Mouse (Mus musculus) neural tube, embryonic 13.5 days (tissue): ENCODE data around the gene Olfr99. TPM values are rescaled to one million over a fixed set of nuclear protein-coding genes. Genes with fewer than 3 reads are reported as not detected.
"Not testable (repeated sequence)": the region's sequence is repeated elsewhere in the genome, so short reads cannot be mapped to it uniquely, and the experiment has no call there.

Source experiments
- ATAC-seq: fragments of 200-750 bp; cut with Nextera tagmentation; 2 replicates; pipeline ENCODE4 v1.8.0; 2017; ENCODE audit warnings: low read depth, mild to moderate bottlenecking, moderate TSS enrichment, moderate library complexity
- H3K27ac ChIP-seq: fragments of 300-500 bp; sonication (generic); replicated peaks from 2 replicates; pipeline ENCODE4 v1.5.1; 2015; ENCODE audit warnings: moderate library complexity, mild to moderate bottlenecking, inconsistent platforms
- H3K27me3 ChIP-seq: fragments of 300-500 bp; sonication (generic); 2 replicates; pipeline ENCODE4 v1.6.1; 2015; ENCODE audit warnings: mild to moderate bottlenecking, inconsistent platforms
- H3K36me3 ChIP-seq: fragments of 300-500 bp; sonication (generic); 2 replicates; pipeline ENCODE4 v1.6.1; 2015; ENCODE audit warnings: mild to moderate bottlenecking, inconsistent platforms
- H3K4me1 ChIP-seq: fragments of 300-500 bp; sonication (generic); replicated peaks from 2 replicates; pipeline ENCODE4 v1.6.1; 2015; ENCODE audit warnings: inconsistent platforms
- H3K4me2 ChIP-seq: fragments of 300-500 bp; sonication (generic); 2 replicates; pipeline ENCODE4 v1.6.1; 2015; ENCODE audit warnings: inconsistent platforms, mild to moderate bottlenecking, moderate library complexity
- H3K4me3 ChIP-seq: fragments of 300-500 bp; sonication (generic); 2 replicates; pipeline ENCODE4 v1.5.1; 2015; ENCODE audit warnings: mild to moderate bottlenecking, inconsistent platforms
- H3K9ac ChIP-seq: fragments of 300-500 bp; sonication (generic); 2 replicates; pipeline ENCODE4 v1.6.1; 2015; ENCODE audit warnings: moderate library complexity, mild to moderate bottlenecking, inconsistent platforms
- H3K9me3 ChIP-seq: fragments of 300-500 bp; sonication (generic); 2 replicates; pipeline ENCODE4 v1.6.1; 2016; ENCODE audit warnings: inconsistent platforms
- WGBS: fragments of 180-500 bp; shearing (Covaris S2); methylation state at CpG from one replicate; pipeline ENCODE4 v1.1.7; 2015; 5-methylcytosine and 5-hydroxymethylcytosine counted together
- polyA plus RNA-seq: library from polyadenylated mRNA; unstranded; fragments of >200 nt; fragmentation: Nextera tagmentation; extraction: Ambion mirVana; gene quantifications from 2 replicates; pipeline ENCODE4 v1.2.1, GENCODE M21; 2015

Gene Olfr99
- polyA plus RNA-seq, 1 experiment from 2014 or later: not detected

- Histone ChIP-seq H3K4me2 (no peak overlapping the region), H3K4me3 (no peak overlapping the region), H3K9ac (no peak overlapping the region), H3K9me3 (no peaks in the 10 kb centered on the region), H3K27ac (no peak overlapping the region), H3K4me1 (no peaks in the 10 kb centered on the region), H3K36me3 (no peaks in the 10 kb centered on the region), H3K27me3 (no peaks in the 10 kb centered on the region)
- ATAC-seq: no peak
Observed at GRCm38 (mm10) chr17:37249460-37249859, 33.8 kb downstream of the Olfr99 start.

- WGBS: 36% methylated on average over 5 of the region's 5 CpGs
- H3K9ac ChIP-seq: no peak overlapping the region
- H3K36me3 ChIP-seq: no peaks in the 10 kb centered on the region
- H3K4me1 ChIP-seq: no peaks in the 10 kb centered on the region
- no peaks in the 10 kb centered on the region for H3K9me3 ChIP-seq
- H3K27me3 ChIP-seq: no peaks in the 10 kb centered on the region
- no peak overlapping the region for H3K4me3 ChIP-seq
- no peak overlapping the region for H3K27ac ChIP-seq
- no peak for ATAC-seq
- no peak overlapping the region for H3K4me2 ChIP-seq
Observed at GRCm38 (mm10) chr17:37246715-37247114, 36.5 kb downstream of the Olfr99 start.

- no peaks in the 10 kb centered on the region for H3K27me3 ChIP-seq
- H3K36me3 ChIP-seq: no peaks in the 10 kb centered on the region
- no peak overlapping the region for H3K27ac ChIP-seq
- no peak overlapping the region for H3K4me2 ChIP-seq
- H3K4me1 ChIP-seq: no peaks in the 10 kb centered on the region
- ATAC-seq: no peak
- H3K9ac ChIP-seq: no peak overlapping the region
- 0 out of 2 replicates have a peak, but pooled peaks cover 7% of the 10 kb centered on the region for H3K9me3 ChIP-seq
- 56% methylated on average over 3 of the region's 3 CpGs for WGBS
- H3K4me3 ChIP-seq: no peak overlapping the region
Observed at GRCm38 (mm10) chr17:37242198-37242597, 41.1 kb downstream of the Olfr99 start.

GRCm38 (mm10) chr17:37237230-37237629 is 46.0 kb downstream of the Olfr99 start, which contains the start of gene Olfr97:
Olfr97 (minus strand) TSS chr17:37237330.
- not testable (repeated sequence) for H3K4me2 ChIP-seq, H3K9me3 ChIP-seq, H3K4me1 ChIP-seq, H3K36me3 ChIP-seq, H3K27ac ChIP-seq, ATAC-seq, H3K9ac ChIP-seq, H3K27me3 ChIP-seq, H3K4me3 ChIP-seq
- WGBS: 91% methylated on average over 2 of the region's 2 CpGs

Other genes with a start within 250 kb of the Olfr99 start
- gene Gabbr1, start 237.5 kb downstream of the Olfr99 start, polyA plus RNA-seq: 56.2 and 57.0 TPM in 2 replicates
- gene Olfr90, start 195.0 kb downstream of the Olfr99 start, polyA plus RNA-seq: not detected in 2 replicates
- not detected in 2 replicates for gene Olfr91, start 185.2 kb downstream of the Olfr99 start, polyA plus RNA-seq
- not detected in 2 replicates for gene Olfr92, start 163.4 kb downstream of the Olfr99 start, polyA plus RNA-seq
- not detected in 2 replicates for gene Olfr93, start 122.0 kb downstream of the Olfr99 start, polyA plus RNA-seq
- not detected in 2 replicates for gene Ubd, start 89.6 kb downstream of the Olfr99 start, polyA plus RNA-seq
- not detected in 2 replicates for gene Olfr94, start 82.5 kb downstream of the Olfr99 start, polyA plus RNA-seq
- gene Olfr95, start 70.3 kb downstream of the Olfr99 start, polyA plus RNA-seq: not detected in 2 replicates
- not detected in 2 replicates for gene Olfr96, start 63.3 kb downstream of the Olfr99 start, polyA plus RNA-seq
- not detected in 2 replicates for gene Olfr97, start 46.1 kb downstream of the Olfr99 start, polyA plus RNA-seq
- gene Olfr98, start 19.7 kb downstream of the Olfr99 start, polyA plus RNA-seq: not detected in 2 replicates
- gene H2-M3, start 13.2 kb downstream of the Olfr99 start, polyA plus RNA-seq: 1.1 and 1.2 TPM in 2 replicates
- gene Olfr101, start 20.9 kb upstream of the Olfr99 start, polyA plus RNA-seq: not detected in 2 replicates
- not detected in 2 replicates for gene Olfr102, start 33.6 kb upstream of the Olfr99 start, polyA plus RNA-seq
- not detected in 2 replicates for gene Olfr103, start 56.2 kb upstream of the Olfr99 start, polyA plus RNA-seq
- gene Olfr104-ps, start 76.1 kb upstream of the Olfr99 start, polyA plus RNA-seq: not detected in 2 replicates
- gene Olfr105-ps, start 95.6 kb upstream of the Olfr99 start, polyA plus RNA-seq: not detected in 2 replicates
- gene Olfr106-ps, start 106.9 kb upstream of the Olfr99 start, polyA plus RNA-seq: not detected in 2 replicates
- not detected in 2 replicates for gene Olfr107, start 115.8 kb upstream of the Olfr99 start, polyA plus RNA-seq
- gene Olfr108, start 162.0 kb upstream of the Olfr99 start, polyA plus RNA-seq: not detected in 2 replicates
- not detected in 2 replicates for gene Olfr109, start 175.5 kb upstream of the Olfr99 start, polyA plus RNA-seq
- not detected in 2 replicates for gene H2-M2, start 200.1 kb upstream of the Olfr99 start, polyA plus RNA-seq
- not detected in 2 replicates for gene Olfr110, start 209.0 kb upstream of the Olfr99 start, polyA plus RNA-seq
- gene Olfr111, start 224.6 kb upstream of the Olfr99 start, polyA plus RNA-seq: not detected in 2 replicates